Mouse (Mus musculus): Measurements from ENCODE around the gene Ugt1a7c. TPM values are rescaled to one million over a fixed set of nuclear protein-coding genes. Genes with fewer than 3 reads are reported as not detected.

Gene Ugt1a7c
- total and polyA plus RNA-seq, 2 experiments from 2014 or later = 0.99 to 1.8 TPM

GRCm38 (mm10) chr1:88074471-88074870, 20.4 kb upstream of the Ugt1a7c start:
- H3K4me1 ChIP-seq (ENCODE audit: control insufficient read depth, insufficient read depth) = no peaks in the 10 kb centered on the region
- ATAC-seq (ENCODE audit: insufficient read depth, low read depth) = no peak
- 75% methylated on average over 2 of the region's 2 CpGs for WGBS

GRCm38 (mm10) chr1:88077128-88077527, 17.7 kb upstream of the Ugt1a7c start:
- Histone ChIP-seq H3K9me3 (replicated peaks; ENCODE audit: control insufficient read depth, low read length) (no peaks in the 10 kb centered on the region), H3K27me3 (ENCODE audit: control insufficient read depth, insufficient read depth, low read length) (no peaks in the 10 kb centered on the region), H3K4me3 (ENCODE audit: low read depth, low read length) (no peak overlapping the region), H3K27ac (ENCODE audit: low read depth) (no peak overlapping the region), H3K36me3 (replicated peaks; ENCODE audit: control insufficient read depth, insufficient read depth, low read length) (no peaks in the 10 kb centered on the region), H3K9ac (replicated peaks; ENCODE audit: low read depth, low read length) (no peak overlapping the region), H3K4me1 (ENCODE audit: control insufficient read depth, insufficient read depth) (no peaks in the 10 kb centered on the region), H3K4me2 (ENCODE audit: low read depth, low read length) (no peak overlapping the region)
- ATAC-seq (ENCODE audit: insufficient read depth, low read depth) (no peak), DNase-seq (ENCODE audit: low spot score) (no peak)
- TF ChIP-seq CTCF (IDR thresholded peaks at IDR 0.05; ENCODE audit: low read depth) (no peak), EP300 (IDR thresholded peaks at IDR 0.05; ENCODE audit: low read depth) (no peak)
- 100% methylated on average over 1 of the region's 1 CpGs for WGBS

More at GRCm38 (mm10) chr1:88074471-88074870, 20.4 kb upstream of the Ugt1a7c start:
- no peaks in the 10 kb centered on the region for H3K27me3 ChIP-seq (ENCODE audit: control insufficient read depth, insufficient read depth, low read length)
- no peak for DNase-seq (ENCODE audit: low spot score)
- H3K4me2 ChIP-seq (ENCODE audit: low read depth, low read length) = no peak overlapping the region
- H3K27ac ChIP-seq (ENCODE audit: low read depth) = no peak overlapping the region
- H3K9ac ChIP-seq (replicated peaks; ENCODE audit: low read depth, low read length) = no peak overlapping the region
- no peak overlapping the region for H3K4me3 ChIP-seq (ENCODE audit: low read depth, low read length)
- H3K9me3 ChIP-seq (replicated peaks; ENCODE audit: control insufficient read depth, low read length) = no peaks in the 10 kb centered on the region
- TF ChIP-seq CTCF (IDR thresholded peaks at IDR 0.05; ENCODE audit: low read depth) = no peak
- TF ChIP-seq EP300 (IDR thresholded peaks at IDR 0.05; ENCODE audit: low read depth) = no peak
- no peaks in the 10 kb centered on the region for H3K36me3 ChIP-seq (replicated peaks; ENCODE audit: control insufficient read depth, insufficient read depth, low read length)

- DNase-seq (ENCODE audit: low spot score) (no peak), ATAC-seq (ENCODE audit: insufficient read depth, low read depth) (no peak)
- no peak for TF ChIP-seq CTCF (IDR thresholded peaks at IDR 0.05; ENCODE audit: low read depth)
- no peak for TF ChIP-seq EP300 (IDR thresholded peaks at IDR 0.05; ENCODE audit: low read depth)
- no peaks in the 10 kb centered on the region for H3K36me3 ChIP-seq (replicated peaks; ENCODE audit: control insufficient read depth, insufficient read depth, low read length)
- no peaks in the 10 kb centered on the region for H3K4me1 ChIP-seq (ENCODE audit: control insufficient read depth, insufficient read depth)
- no peaks in the 10 kb centered on the region for H3K27me3 ChIP-seq (ENCODE audit: control insufficient read depth, insufficient read depth, low read length)
- WGBS = 69% methylated on average over 1 of the region's 1 CpGs
- H3K9me3 ChIP-seq (replicated peaks; ENCODE audit: control insufficient read depth, low read length) = no peaks in the 10 kb centered on the region
- H3K4me2 ChIP-seq (ENCODE audit: low read depth, low read length) = no peak overlapping the region
- H3K4me3 ChIP-seq (ENCODE audit: low read depth, low read length) = no peak overlapping the region
- no peak overlapping the region for H3K27ac ChIP-seq (ENCODE audit: low read depth)
- no peak overlapping the region for H3K9ac ChIP-seq (replicated peaks; ENCODE audit: low read depth, low read length)
Observed at GRCm38 (mm10) chr1:88081670-88082069, 13.2 kb upstream of the Ugt1a7c start.

GRCm38 (mm10) chr1:88086125-88086524, 8.7 kb upstream of the Ugt1a7c start:
- Histone ChIP-seq H3K9ac (replicated peaks; ENCODE audit: low read depth, low read length) (no peak overlapping the region), H3K4me1 (ENCODE audit: control insufficient read depth, insufficient read depth) (no peaks in the 10 kb centered on the region), H3K27me3 (ENCODE audit: control insufficient read depth, insufficient read depth, low read length) (no peaks in the 10 kb centered on the region), H3K9me3 (replicated peaks; ENCODE audit: control insufficient read depth, low read length) (no peaks in the 10 kb centered on the region), H3K4me2 (ENCODE audit: low read depth, low read length) (no peak overlapping the region), H3K36me3 (replicated peaks; ENCODE audit: control insufficient read depth, insufficient read depth, low read length) (no peaks in the 10 kb centered on the region), H3K4me3 (ENCODE audit: low read depth, low read length) (no peak overlapping the region), H3K27ac (ENCODE audit: low read depth) (no peak overlapping the region)
- ATAC-seq (ENCODE audit: insufficient read depth, low read depth) (no peak), DNase-seq (ENCODE audit: low spot score) (no peak)
- WGBS = 49% methylated on average over 1 of the region's 1 CpGs
- TF ChIP-seq CTCF (IDR thresholded peaks at IDR 0.05; ENCODE audit: low read depth) (no peak), EP300 (IDR thresholded peaks at IDR 0.05; ENCODE audit: low read depth) (no peak)

- no peak within 1 kb of the TSS for H3K9ac ChIP-seq (replicated peaks; ENCODE audit: low read depth, low read length)
- ATAC-seq (ENCODE audit: insufficient read depth, low read depth) (no peak), DNase-seq (ENCODE audit: low spot score) (no peak)
- H3K4me3 ChIP-seq (ENCODE audit: low read depth, low read length) = no peak within 1 kb of the TSS
- TF ChIP-seq CTCF (IDR thresholded peaks at IDR 0.05; ENCODE audit: low read depth) (no peak), EP300 (IDR thresholded peaks at IDR 0.05; ENCODE audit: low read depth) (no peak)
- WGBS = 63% methylated on average over 3 of the region's 3 CpGs
- no peaks in the 10 kb centered on the region for H3K36me3 ChIP-seq (replicated peaks; ENCODE audit: control insufficient read depth, insufficient read depth, low read length)
- no peaks in the 10 kb centered on the region for H3K4me1 ChIP-seq (ENCODE audit: control insufficient read depth, insufficient read depth)
- H3K4me2 ChIP-seq (ENCODE audit: low read depth, low read length) = no peak within 1 kb of the TSS
- H3K27me3 ChIP-seq (ENCODE audit: control insufficient read depth, insufficient read depth, low read length) = no peaks in the 10 kb centered on the region
- H3K27ac ChIP-seq (ENCODE audit: low read depth) = no peak within 1 kb of the TSS
- no peaks in the 10 kb centered on the region for H3K9me3 ChIP-seq (replicated peaks; ENCODE audit: control insufficient read depth, low read length)
Observed at GRCm38 (mm10) chr1:88087513-88087912, 7.3 kb upstream of the Ugt1a7c start, which contains the start of gene Ugt1a8. TSS of gene Ugt1a8 (plus strand) at chr1:88087813.

DNA sequence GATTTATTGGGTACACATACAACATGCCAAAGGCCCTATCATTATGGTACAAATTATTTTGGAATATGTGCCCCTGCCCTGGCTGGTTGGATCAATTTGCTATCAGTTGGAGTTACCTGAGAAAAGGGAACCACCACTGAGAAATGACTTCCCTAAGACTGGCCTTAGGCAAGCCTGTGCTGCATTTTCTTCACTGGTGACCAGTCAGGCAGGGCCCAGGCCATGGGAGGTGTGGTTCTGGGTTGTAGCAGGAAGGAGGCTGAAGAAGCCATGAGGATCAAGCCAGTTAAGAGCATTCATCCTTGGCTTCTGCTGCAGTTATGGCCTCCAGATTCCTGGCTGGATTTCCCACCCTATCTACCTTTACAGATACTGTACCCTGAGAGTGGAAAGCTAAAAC, 2.5 kb upstream of the Ugt1a7c start:
- Histone ChIP-seq H3K36me3 (replicated peaks; ENCODE audit: control insufficient read depth, insufficient read depth, low read length) (no peaks in the 10 kb centered on the region), H3K4me1 (ENCODE audit: control insufficient read depth, insufficient read depth) (no peaks in the 10 kb centered on the region), H3K9me3 (replicated peaks; ENCODE audit: control insufficient read depth, low read length) (no peaks in the 10 kb centered on the region), H3K27ac (ENCODE audit: low read depth) (no peak overlapping the region), H3K27me3 (ENCODE audit: control insufficient read depth, insufficient read depth, low read length) (no peaks in the 10 kb centered on the region), H3K4me3 (ENCODE audit: low read depth, low read length) (no peak overlapping the region), H3K4me2 (ENCODE audit: low read depth, low read length) (no peak overlapping the region), H3K9ac (replicated peaks; ENCODE audit: low read depth, low read length) (no peak overlapping the region)
- no peak for DNase-seq (ENCODE audit: low spot score)
- TF ChIP-seq CTCF (IDR thresholded peaks at IDR 0.05; ENCODE audit: low read depth) (no peak), EP300 (IDR thresholded peaks at IDR 0.05; ENCODE audit: low read depth) (no peak)
- ATAC-seq (ENCODE audit: insufficient read depth, low read depth) = no peak
